Mouse (Mus musculus): ENCODE measurements around the gene Plin5. TPM values are rescaled to one million over a fixed set of nuclear protein-coding genes. Genes with fewer than 3 reads are reported as not detected.

Gene Plin5
- 0.09 and 0.17 TPM in 2 replicates for polyA plus RNA-seq (2016; fragmentation: Nextera tagmentation; extraction: Ambion mirVana)

DNA sequence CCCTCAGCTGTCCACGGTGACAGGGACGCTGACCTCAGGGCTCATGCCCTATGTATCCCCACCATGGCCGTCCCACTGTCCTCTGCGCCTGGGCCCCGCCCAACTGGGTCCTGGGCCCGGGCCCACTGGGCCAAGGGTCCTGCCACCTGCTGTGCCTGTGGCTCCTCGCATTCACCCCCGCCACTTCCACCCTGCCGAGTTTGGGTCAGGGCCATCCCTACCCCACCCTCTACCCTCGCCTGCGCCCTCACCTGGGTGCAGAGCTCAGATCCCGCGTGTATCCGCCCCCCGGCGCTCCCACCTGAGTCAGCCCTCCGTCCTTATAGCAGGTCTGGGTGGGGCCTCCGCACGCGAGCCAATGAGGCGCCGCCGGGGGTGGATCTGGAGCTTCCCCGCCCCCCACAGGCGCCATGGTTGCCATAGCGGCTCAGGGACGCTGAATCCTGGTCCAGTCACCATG is at the start of gene Plin5:
TSS of gene Plin5 (minus strand) at position 346 of the 460 bp plus-strand sequence.
- peaks cover 67% of the 10 kb centered on the region for H3K27me3 ChIP-seq (replicated peaks)
- peaks cover 23% of the 10 kb centered on the region for H3K4me1 ChIP-seq (replicated peaks)
- H3K4me3 ChIP-seq = peak within 1 kb of the TSS; percentile 33
- peak; percentile 14; the same call in 1 of the 2 replicates for ATAC-seq (ENCODE audit: insufficient number of reproducible peaks, low FRiP score)
- peaks cover 5% of the 10 kb centered on the region for H3K9me3 ChIP-seq (replicated peaks)
- H3K27ac ChIP-seq (ENCODE audit: poor library complexity, severe bottlenecking) = no peak within 1 kb of the TSS
- 1% methylated on average over 27 of the region's 27 CpGs for WGBS
- H3K9ac ChIP-seq = no peak within 1 kb of the TSS
- no peaks in the 10 kb centered on the region for H3K36me3 ChIP-seq
- H3K4me2 ChIP-seq = peak within 1 kb of the TSS; percentile 66

DNA sequence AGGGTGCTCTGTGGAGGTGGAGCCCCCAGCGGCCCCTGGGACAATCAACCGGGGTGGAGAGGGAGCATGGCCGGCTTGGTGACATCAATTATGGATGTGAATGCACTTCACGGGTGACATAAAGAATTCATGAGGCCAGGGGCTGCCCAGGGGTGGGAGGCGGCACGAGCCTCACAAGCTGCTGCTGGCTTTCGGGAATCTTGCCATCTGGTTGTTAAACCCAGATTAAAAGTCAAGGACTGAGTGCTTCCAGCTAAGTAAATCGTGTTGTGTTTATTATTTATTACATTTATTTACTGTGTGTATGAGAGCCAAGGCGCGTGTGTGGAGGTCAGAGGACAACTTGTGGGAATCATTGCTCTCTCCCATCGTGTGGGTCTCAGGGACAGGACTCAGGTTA is 48.3 kb upstream of the Plin5 start:
- H3K9me3 ChIP-seq (replicated peaks) = no peaks in the 10 kb centered on the region
- no peak overlapping the region for H3K4me2 ChIP-seq
- 0 out of 2 replicates have a peak, but pooled peaks cover 6% of the 10 kb centered on the region for H3K27me3 ChIP-seq (replicated peaks)
- peaks cover 30% of the 10 kb centered on the region for H3K4me1 ChIP-seq (replicated peaks)
- no peak overlapping the region for H3K27ac ChIP-seq (ENCODE audit: poor library complexity, severe bottlenecking)
- H3K9ac ChIP-seq = no peak overlapping the region; the same call in 1 of the 2 replicates
- no peak overlapping the region for H3K4me3 ChIP-seq
- H3K36me3 ChIP-seq = no peaks in the 10 kb centered on the region
- 66% methylated on average over 11 of the region's 11 CpGs for WGBS
- ATAC-seq (ENCODE audit: insufficient number of reproducible peaks, low FRiP score) = no peak

DNA sequence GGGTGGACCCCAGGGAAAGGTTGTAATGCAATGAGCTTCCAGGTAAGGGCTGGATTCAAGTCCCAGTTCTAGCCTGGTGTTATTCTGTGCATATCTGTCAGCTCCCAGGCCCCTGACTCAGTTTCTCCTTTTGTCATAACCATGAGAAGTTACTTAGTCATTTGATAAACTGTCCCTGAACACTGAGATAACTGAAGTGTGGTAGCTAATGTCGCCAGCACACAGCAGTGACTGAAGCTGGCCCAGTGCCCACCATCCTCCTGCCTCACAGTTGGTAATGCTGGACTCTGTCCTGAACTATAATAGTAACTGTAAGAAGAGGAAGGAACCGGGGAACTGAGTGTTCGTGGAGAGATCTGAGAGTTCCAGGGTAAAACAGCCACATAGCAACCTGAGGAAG is 47.1 kb upstream of the Plin5 start:
- no peak overlapping the region for H3K27ac ChIP-seq (ENCODE audit: poor library complexity, severe bottlenecking)
- H3K9ac ChIP-seq = no peak overlapping the region
- peaks cover 11% of the 10 kb centered on the region; the same call in 1 of the 2 replicates for H3K27me3 ChIP-seq (replicated peaks)
- H3K9me3 ChIP-seq (replicated peaks) = no peaks in the 10 kb centered on the region
- no peaks in the 10 kb centered on the region for H3K36me3 ChIP-seq
- 65% methylated on average over 3 of the region's 3 CpGs for WGBS
- no peak overlapping the region for H3K4me2 ChIP-seq
- no peak for ATAC-seq (ENCODE audit: insufficient number of reproducible peaks, low FRiP score)
- H3K4me3 ChIP-seq = no peak overlapping the region
- peaks cover 22% of the 10 kb centered on the region for H3K4me1 ChIP-seq (replicated peaks)

DNA sequence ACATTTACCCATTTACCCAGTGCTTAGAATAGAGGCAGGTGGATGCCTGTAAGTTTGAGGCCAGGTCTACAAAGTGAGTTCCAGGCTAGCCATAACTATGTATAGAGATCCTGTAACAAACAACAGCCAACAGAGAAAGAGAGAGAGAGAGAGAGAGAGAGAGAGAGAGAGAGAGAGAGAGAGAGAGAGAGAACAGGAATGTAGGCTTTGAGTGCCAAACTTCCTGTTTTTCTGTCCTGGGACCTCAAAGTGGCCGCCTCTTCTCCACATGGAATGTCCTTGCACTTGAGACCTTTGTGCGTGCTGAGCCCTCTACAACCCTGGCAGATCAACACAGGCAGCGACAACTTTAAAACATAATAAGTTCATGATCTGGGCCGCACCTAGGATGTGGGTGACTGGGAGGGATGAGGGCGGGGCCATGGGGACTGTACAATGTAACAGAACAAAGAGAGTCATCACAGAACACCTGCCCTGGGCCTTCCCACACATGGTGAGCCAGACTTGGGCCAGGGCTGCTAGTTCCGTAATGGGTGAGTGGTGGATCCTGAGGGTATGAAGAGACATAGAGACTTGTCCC is 46.2 kb upstream of the Plin5 start:
- Histone ChIP-seq H3K4me2 (peak overlapping the region; percentile 77), H3K36me3 (no peaks in the 10 kb centered on the region), H3K9ac (no peak overlapping the region), H3K27ac (ENCODE audit: poor library complexity, severe bottlenecking) (no peak overlapping the region), H3K27me3 (replicated peaks) (peaks cover 20% of the 10 kb centered on the region), H3K4me3 (peak overlapping the region; percentile 43; the same call in 1 of the 2 replicates), H3K9me3 (replicated peaks) (no peaks in the 10 kb centered on the region), H3K4me1 (replicated peaks) (peaks cover 22% of the 10 kb centered on the region)
- 68% methylated on average over 6 of the region's 6 CpGs for WGBS
- no peak for ATAC-seq (ENCODE audit: insufficient number of reproducible peaks, low FRiP score)

DNA sequence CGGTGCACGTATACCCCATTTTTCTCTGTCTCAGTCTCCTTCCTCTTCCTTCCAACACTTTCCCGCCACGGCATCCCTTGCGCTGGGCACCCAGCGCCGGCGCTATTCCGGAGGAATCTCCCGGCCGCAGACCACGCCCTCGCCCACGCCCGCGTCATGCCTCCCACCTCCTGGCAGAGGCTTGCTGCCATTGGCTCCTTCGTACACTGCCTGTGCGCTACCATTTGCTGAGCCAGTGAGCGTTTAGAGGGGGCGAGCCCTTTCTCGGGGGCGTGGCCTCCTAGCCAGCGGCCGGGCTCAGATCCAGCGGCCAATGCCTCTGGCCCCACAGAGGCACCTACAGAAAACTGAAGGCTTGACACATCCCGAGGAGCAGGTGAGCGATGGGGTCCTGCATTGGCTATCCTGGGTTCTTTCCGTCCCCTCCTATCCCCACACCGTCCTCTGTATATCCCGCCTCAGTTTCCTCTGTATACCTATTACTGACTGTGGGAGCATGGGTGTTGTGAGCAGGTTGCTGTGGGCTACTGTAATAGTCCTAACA is 44.9 kb upstream of the Plin5 start, which contains the start of gene Tnfaip8l1:
TSS of gene Tnfaip8l1 (plus strand) at position 247 of the 544 bp plus-strand sequence.
- H3K9ac ChIP-seq = peak within 1 kb of the TSS; percentile 62
- WGBS = 1% methylated on average over 30 of the region's 30 CpGs
- no peak within 1 kb of the TSS for H3K27ac ChIP-seq (ENCODE audit: poor library complexity, severe bottlenecking)
- H3K4me1 ChIP-seq (replicated peaks) = peaks cover 22% of the 10 kb centered on the region
- ATAC-seq (ENCODE audit: insufficient number of reproducible peaks, low FRiP score) = peak; percentile 96
- peak within 1 kb of the TSS; percentile 43 for H3K4me3 ChIP-seq
- peak within 1 kb of the TSS; percentile 77 for H3K4me2 ChIP-seq
- no peaks in the 10 kb centered on the region for H3K36me3 ChIP-seq
- H3K27me3 ChIP-seq (replicated peaks) = peaks cover 33% of the 10 kb centered on the region
- no peaks in the 10 kb centered on the region for H3K9me3 ChIP-seq (replicated peaks)

DNA sequence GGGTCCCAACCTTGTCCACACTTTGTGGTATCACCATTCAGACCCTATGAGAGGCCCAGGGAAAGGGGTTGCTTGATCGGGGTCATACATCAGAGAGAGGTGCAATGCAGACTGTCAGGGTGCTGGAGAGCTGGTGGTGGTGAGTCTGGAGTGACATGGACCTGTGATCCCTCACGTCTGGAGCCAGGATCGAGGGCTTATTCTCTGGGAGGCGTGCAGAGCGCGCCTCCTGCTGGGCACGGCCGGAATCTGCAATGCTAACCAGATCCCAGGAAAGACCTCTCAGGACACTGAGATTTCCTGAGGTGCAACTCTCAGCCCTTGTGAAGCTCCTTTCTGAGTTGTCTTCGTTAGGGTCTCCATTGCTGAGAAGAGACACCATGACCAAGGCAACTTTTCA is 42.3 kb upstream of the Plin5 start:
- Histone ChIP-seq H3K4me3 (no peak overlapping the region), H3K9ac (no peak overlapping the region), H3K27ac (ENCODE audit: poor library complexity, severe bottlenecking) (no peak overlapping the region), H3K4me1 (replicated peaks) (peaks cover 22% of the 10 kb centered on the region), H3K9me3 (replicated peaks) (no peaks in the 10 kb centered on the region), H3K36me3 (no peaks in the 10 kb centered on the region), H3K27me3 (replicated peaks) (peaks cover 59% of the 10 kb centered on the region), H3K4me2 (no peak overlapping the region)
- no peak for ATAC-seq (ENCODE audit: insufficient number of reproducible peaks, low FRiP score)
- under 1% methylated on average over 9 of the region's 9 CpGs for WGBS

DNA sequence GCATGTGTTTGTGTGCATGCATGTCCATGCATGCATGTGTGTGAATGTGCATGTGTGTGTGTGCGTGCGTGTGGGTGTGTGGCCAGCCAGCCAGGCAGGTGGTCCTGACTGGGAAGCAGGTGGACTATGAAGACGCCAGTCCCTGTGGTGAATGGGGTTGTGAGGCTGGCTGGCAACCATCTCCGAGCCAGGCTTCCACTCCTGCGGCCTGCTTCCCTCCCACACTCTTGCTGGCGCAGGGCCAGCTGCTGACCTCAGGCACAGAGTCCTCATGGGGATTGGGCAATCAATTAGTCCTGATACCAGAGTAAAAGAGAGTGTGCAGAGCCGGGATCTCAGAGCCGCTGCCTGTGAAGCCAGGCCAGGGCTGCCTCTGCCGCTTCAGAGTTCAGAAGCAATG is 36.2 kb upstream of the Plin5 start:
- 32% methylated on average over 9 of the region's 9 CpGs for WGBS
- no peak; the same call in 1 of the 2 replicates for ATAC-seq (ENCODE audit: insufficient number of reproducible peaks, low FRiP score)
- no peaks in the 10 kb centered on the region for H3K9me3 ChIP-seq (replicated peaks)
- H3K9ac ChIP-seq = no peak overlapping the region
- H3K4me3 ChIP-seq = no peak overlapping the region
- H3K4me2 ChIP-seq = no peak overlapping the region
- peaks cover 10% of the 10 kb centered on the region for H3K4me1 ChIP-seq (replicated peaks)
- H3K27me3 ChIP-seq (replicated peaks) = peaks cover 94% of the 10 kb centered on the region
- H3K36me3 ChIP-seq = no peaks in the 10 kb centered on the region
- no peak overlapping the region for H3K27ac ChIP-seq (ENCODE audit: poor library complexity, severe bottlenecking)

DNA sequence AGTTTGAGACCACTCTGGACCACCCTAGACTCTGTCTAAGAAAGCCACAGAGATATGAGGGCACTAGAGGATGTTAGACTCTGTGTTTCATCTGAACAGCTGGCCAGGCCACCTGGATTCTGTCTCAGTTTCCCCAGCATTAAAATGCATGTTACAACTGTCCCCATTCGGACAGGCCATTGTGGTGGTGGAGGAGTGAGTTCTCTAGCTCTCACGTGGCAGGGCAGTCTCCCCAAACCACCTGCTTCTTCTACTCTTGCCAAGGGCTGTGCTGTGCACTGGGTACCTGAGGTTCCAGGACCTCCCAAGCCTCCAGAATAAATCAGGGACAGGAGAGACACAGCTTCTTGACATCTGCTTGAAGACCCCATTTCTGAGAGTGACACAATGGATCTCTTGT is 32.5 kb upstream of the Plin5 start:
- no peak overlapping the region for H3K4me3 ChIP-seq
- no peak overlapping the region for H3K27ac ChIP-seq (ENCODE audit: poor library complexity, severe bottlenecking)
- peaks cover 94% of the 10 kb centered on the region for H3K27me3 ChIP-seq (replicated peaks)
- no peak for ATAC-seq (ENCODE audit: insufficient number of reproducible peaks, low FRiP score)
- no peak overlapping the region for H3K4me2 ChIP-seq
- no peak overlapping the region for H3K9ac ChIP-seq
- H3K36me3 ChIP-seq = no peaks in the 10 kb centered on the region
- WGBS = 42% methylated on average over 2 of the region's 2 CpGs
- no peaks in the 10 kb centered on the region for H3K9me3 ChIP-seq (replicated peaks)
- peaks cover 11% of the 10 kb centered on the region for H3K4me1 ChIP-seq (replicated peaks)

DNA sequence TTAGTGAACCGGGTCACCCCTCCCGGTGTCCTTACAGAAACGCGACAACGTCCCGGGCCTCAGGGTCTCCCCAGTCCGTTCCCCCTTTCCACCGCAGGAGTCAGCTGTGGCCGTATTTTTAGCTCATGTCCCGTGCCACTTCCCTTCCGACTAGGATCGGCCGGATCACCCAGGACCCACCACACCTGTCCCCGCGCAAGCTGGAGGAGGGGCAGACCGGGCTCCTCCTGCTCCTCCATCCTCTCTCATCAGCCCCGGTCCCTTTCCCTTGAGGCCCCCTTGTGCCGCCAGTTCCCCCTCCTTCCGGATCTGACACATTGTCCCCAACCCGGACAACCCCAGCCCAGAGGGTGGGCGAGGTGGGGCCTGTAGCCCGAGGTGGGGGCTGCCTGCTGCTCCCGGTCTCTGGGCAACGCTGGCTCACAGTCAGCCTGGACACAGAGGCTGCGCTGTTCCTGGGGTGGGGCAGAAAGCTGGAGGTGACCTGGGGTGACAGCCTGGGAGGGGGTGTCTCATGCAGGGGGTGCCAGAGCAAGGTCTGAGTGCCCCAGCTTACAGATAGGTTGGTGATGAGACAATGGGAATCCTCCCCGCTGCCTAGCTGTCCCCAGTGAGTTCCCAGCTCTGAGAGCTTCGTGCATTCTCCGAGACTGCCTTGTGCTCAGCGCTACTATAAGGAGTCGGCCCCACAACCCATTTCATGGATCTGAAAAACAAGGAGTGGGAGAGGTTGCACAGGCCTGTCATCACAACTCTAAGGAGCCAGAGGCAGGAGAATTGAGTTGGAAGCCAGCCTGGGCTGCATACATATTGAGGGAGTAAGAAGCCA is 31.6 kb upstream of the Plin5 start:
- H3K4me2 ChIP-seq = peak overlapping the region; percentile 39
- H3K9ac ChIP-seq = peak overlapping the region; percentile 26; the same call in 1 of the 2 replicates
- H3K4me1 ChIP-seq (replicated peaks) = peaks cover 11% of the 10 kb centered on the region
- H3K4me3 ChIP-seq = 0 out of 2 replicates have a peak overlapping the region, but pooled peaks have one; percentile 9
- WGBS = 3% methylated on average over 30 of the region's 30 CpGs
- H3K27ac ChIP-seq (ENCODE audit: poor library complexity, severe bottlenecking) = no peak overlapping the region
- ATAC-seq (ENCODE audit: insufficient number of reproducible peaks, low FRiP score) = peak; percentile 16; the same call in 1 of the 2 replicates
- no peaks in the 10 kb centered on the region for H3K36me3 ChIP-seq
- H3K27me3 ChIP-seq (replicated peaks) = peaks cover 94% of the 10 kb centered on the region
- no peaks in the 10 kb centered on the region for H3K9me3 ChIP-seq (replicated peaks)

DNA sequence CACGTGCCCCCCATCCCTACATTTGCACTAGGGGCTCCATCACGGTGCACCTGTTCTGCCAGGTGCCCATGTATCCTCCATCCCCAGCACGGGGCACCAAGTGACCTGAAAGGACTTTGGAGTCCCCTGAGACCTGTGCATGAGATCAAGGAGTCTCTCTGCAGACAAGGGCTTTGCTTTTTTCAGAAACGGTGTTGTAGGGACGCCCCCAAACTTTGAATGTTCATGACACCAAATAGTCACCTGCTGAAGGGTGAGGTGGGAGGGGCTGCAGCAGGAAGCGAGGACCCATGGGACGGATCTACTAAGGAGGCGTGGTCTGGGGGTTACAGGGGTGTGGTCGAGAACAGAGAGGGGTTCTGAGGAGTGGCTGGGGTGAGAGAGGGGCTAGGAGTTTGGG is 30.9 kb upstream of the Plin5 start:
- H3K9me3 ChIP-seq (replicated peaks) = no peaks in the 10 kb centered on the region
- 16% methylated on average over 9 of the region's 9 CpGs for WGBS
- H3K4me3 ChIP-seq = no peak overlapping the region
- no peaks in the 10 kb centered on the region for H3K36me3 ChIP-seq
- no peak overlapping the region for H3K9ac ChIP-seq
- no peak overlapping the region for H3K27ac ChIP-seq (ENCODE audit: poor library complexity, severe bottlenecking)
- peaks cover 5% of the 10 kb centered on the region for H3K4me1 ChIP-seq (replicated peaks)
- peak overlapping the region; percentile 39; the same call in 1 of the 2 replicates for H3K4me2 ChIP-seq
- peaks cover 95% of the 10 kb centered on the region for H3K27me3 ChIP-seq (replicated peaks)
- no peak for ATAC-seq (ENCODE audit: insufficient number of reproducible peaks, low FRiP score)

DNA sequence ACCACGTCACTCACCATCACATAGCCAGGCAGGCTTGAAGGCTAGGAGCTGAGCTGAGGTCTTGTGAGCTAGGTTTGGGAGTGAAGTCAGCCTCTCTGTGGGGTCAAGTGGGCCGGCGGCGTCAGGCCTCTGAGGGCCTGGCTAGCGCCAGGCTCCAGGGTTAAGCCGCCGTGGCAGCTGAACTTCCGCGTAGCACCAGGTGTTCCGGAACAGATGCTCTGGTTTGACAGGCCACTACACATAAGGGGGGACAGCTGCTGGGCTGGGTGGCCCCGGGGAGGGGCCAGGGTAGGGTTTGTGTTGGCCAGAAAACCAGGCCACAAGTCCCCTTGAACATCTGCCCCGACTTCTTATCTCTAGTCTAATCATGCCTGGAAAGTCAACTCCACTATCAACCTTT is 30.0 kb upstream of the Plin5 start:
- WGBS = 45% methylated on average over 12 of the region's 12 CpGs
- Histone ChIP-seq H3K27ac (ENCODE audit: poor library complexity, severe bottlenecking) (no peak overlapping the region), H3K27me3 (replicated peaks) (peaks cover 96% of the 10 kb centered on the region), H3K9ac (no peak overlapping the region), H3K4me1 (replicated peaks) (peaks cover 6% of the 10 kb centered on the region), H3K4me2 (no peak overlapping the region), H3K4me3 (no peak overlapping the region), H3K36me3 (no peaks in the 10 kb centered on the region), H3K9me3 (replicated peaks) (no peaks in the 10 kb centered on the region)
- no peak for ATAC-seq (ENCODE audit: insufficient number of reproducible peaks, low FRiP score)
